Mouse (Mus musculus): ENCODE measurements around the gene Lix1l. TPM values are rescaled to one million over a fixed set of nuclear protein-coding genes. Genes with fewer than 3 reads are reported as not detected.

Gene Lix1l
- polyA plus RNA-seq (2015; fragmentation: Nextera tagmentation; extraction: Ambion mirVana): 6.8 and 7.1 TPM in 2 replicates

GRCm38 (mm10) chr3:96600639-96601250, at the start of gene Lix1l:
TSS of gene Lix1l (plus strand) at chr3:96601149.

DNA sequence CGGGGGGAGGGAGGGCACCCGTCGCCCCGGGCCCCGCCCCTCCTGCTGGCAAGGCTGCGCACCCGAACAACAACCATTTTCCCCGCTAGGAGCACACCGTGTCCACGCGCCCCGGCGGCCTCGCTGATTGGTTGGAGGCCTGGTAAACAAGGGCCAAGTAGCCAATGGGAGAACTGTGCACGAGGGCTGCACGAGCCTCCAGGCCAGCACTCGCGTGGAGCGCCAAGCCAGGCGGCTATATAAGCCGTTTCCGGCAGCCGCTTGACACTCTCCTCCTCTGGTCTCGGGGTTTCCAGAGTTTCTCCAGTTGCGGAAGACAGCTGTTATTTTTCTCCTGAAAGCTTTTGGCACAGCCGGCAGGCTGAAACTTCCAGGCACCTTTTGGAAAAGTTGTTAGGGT, 43.3 kb upstream of the Lix1l start, which contains the start of gene Txnip:
Gene Txnip, plus strand, starts transcription at position 264 of the 400 bp plus-strand sequence.

GRCm38 (mm10) chr3:96576690-96577541, 24.0 kb upstream of the Lix1l start, which contains the start of gene Gm16253:
TSS of gene Gm16253 (plus strand) at chr3:96576984.

GRCm38 (mm10) chr3:96593790-96594560, 7.0 kb upstream of the Lix1l start, which contains the start of gene Polr3gl:
TSS of gene Polr3gl (minus strand) at chr3:96594181.

GRCm38 (mm10) chr3:96596228-96596707, 4.7 kb upstream of the Lix1l start, which contains the start of gene Ankrd34a:
TSS of gene Ankrd34a (plus strand) at chr3:96596636.

GRCm38 (mm10) chr3:96629729-96630600, 29.0 kb downstream of the Lix1l start, which contains the start of gene Rbm8a:
TSS of gene Rbm8a (plus strand) at chr3:96629933.

DNA sequence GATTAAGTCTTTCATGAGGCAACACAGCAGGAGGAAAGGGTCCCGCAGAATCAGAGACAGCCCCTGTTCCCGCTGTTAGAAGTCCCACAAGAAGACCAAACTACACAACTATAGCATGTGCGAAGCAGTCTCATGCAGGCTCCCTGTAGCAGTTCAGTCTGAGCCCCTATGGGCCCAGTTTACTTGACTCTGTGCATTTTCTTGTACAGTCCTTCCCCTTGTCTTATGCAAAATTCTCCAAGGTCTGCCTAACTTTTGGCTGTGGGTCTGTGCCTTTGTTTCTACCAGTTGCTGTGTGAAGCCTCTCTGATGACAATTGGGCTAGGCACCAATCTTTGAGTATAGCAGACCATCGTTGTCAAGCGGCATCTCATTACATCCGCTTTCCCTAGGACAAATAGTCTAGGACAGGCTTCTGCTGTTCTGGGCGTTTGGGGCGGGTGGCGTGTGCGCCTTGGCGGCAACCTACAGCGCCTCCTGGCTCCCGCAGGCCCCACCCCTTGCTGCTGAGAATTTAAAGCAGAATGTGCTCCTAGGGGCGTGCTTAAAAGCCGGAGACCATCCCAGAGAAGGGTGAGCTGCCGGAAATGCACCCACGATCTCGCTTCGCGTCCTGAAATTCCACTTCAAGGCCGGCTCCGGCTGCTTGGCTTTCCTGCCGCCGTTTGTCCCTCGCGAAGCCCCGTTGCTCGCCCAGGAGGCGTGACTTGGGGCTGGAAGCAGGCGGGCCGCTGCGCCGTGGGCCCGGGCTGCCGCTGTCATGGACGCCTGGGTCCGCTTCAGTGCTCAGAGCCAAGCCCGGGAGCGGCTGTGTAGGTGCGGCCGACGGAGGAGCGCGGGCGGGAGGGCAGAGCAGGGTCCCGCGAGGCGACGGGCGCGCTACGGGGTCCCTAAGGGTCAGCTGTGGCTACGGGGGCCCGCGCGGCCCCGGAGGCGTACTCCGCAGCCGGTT, 34.3 kb downstream of the Lix1l start, which contains the start of the genes Pex11b and Gm42957:
Gene Pex11b, plus strand, starts transcription at position 449 of the 952 bp plus-strand sequence.
Gene Gm42957, plus strand, starts transcription at position 547 of the 952 bp plus-strand sequence.

GRCm38 (mm10) chr3:96645018-96645649, 44.2 kb downstream of the Lix1l start, which contains the start of gene Itga10:
TSS of gene Itga10 (plus strand) at chr3:96645584.

DNA sequence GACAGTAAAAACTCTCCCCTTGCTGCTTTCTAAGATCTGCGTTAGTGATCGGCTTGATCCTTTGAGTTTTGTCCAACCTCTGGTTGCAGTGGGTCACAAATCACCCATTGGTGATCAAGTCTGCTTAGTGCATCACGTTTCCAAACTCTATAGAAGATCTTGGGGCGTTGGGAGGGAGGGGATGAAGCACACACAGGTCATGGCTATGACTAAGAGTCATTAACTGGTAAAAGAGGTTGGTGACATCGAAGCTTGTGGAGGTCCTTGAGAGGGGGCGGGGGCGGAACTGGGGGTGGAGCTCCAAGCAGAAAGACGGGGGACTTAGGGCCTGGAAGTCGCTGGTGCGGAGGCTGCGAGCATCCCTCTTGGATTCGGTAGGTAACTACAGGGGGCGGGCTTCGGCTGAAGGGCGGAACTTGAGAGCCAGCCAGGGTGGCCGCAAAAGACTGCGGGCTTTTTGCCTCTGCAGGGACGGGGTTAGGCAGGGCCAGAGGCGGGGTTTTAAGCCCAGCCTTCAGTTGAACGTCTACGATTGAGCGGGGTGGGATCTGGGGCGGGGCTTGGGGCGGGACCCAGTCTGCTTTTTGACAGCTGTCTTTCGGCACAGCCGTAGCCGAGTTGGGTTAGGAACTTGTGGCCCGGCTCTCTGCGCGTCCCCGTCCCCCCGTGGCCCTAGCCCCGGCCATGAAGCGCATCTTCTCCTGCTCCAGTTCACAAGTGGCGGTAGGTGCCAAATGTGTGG, 68.9 kb downstream of the Lix1l start, which contains the start of gene Ankrd35:
Gene Ankrd35, plus strand, starts transcription at position 405 of the 742 bp plus-strand sequence.

Other genes with a start within 250 kb of the Lix1l start
- 0.21 TPM in 1 of 2 replicates, not detected in the other for gene BC107364, start 148.8 kb upstream of the Lix1l start, polyA plus RNA-seq (2015; fragmentation: Nextera tagmentation; extraction: Ambion mirVana)
- 2.9 and 3.4 TPM in 2 replicates for gene Hfe2, start 76.0 kb upstream of the Lix1l start, polyA plus RNA-seq (2015; fragmentation: Nextera tagmentation; extraction: Ambion mirVana)
- 67.9 and 71.6 TPM in 2 replicates for gene Txnip, start 43.2 kb upstream of the Lix1l start, polyA plus RNA-seq (2015; fragmentation: Nextera tagmentation; extraction: Ambion mirVana)
- 1.0 and 1.7 TPM in 2 replicates for gene Gm16253, start 24.2 kb upstream of the Lix1l start, polyA plus RNA-seq (2015; fragmentation: Nextera tagmentation; extraction: Ambion mirVana)
- gene Polr3gl, start 7.0 kb upstream of the Lix1l start, polyA plus RNA-seq (2015; fragmentation: Nextera tagmentation; extraction: Ambion mirVana): 29.4 and 31.7 TPM in 2 replicates
- gene Ankrd34a, start 4.5 kb upstream of the Lix1l start, polyA plus RNA-seq (2015; fragmentation: Nextera tagmentation; extraction: Ambion mirVana): 19.9 and 23.3 TPM in 2 replicates
- 83.0 and 95.3 TPM in 2 replicates for gene Rbm8a, start 28.8 kb downstream of the Lix1l start, polyA plus RNA-seq (2015; fragmentation: Nextera tagmentation; extraction: Ambion mirVana)
- gene Pex11b, start 34.2 kb downstream of the Lix1l start, polyA plus RNA-seq (2015; fragmentation: Nextera tagmentation; extraction: Ambion mirVana): 66.2 and 76.0 TPM in 2 replicates
- gene Gm42957, start 34.3 kb downstream of the Lix1l start, polyA plus RNA-seq (2015; fragmentation: Nextera tagmentation; extraction: Ambion mirVana): 0.05 and 0.09 TPM in 2 replicates
- 0.85 and 1.7 TPM in 2 replicates for gene Itga10, start 44.4 kb downstream of the Lix1l start, polyA plus RNA-seq (2015; fragmentation: Nextera tagmentation; extraction: Ambion mirVana)
- 3.3 and 3.6 TPM in 2 replicates for gene Ankrd35, start 69.0 kb downstream of the Lix1l start, polyA plus RNA-seq (2015; fragmentation: Nextera tagmentation; extraction: Ambion mirVana)
- gene Pias3, start 95.2 kb downstream of the Lix1l start, polyA plus RNA-seq (2015; fragmentation: Nextera tagmentation; extraction: Ambion mirVana): 33.1 and 40.1 TPM in 2 replicates
- gene Nudt17, start 107.4 kb downstream of the Lix1l start, polyA plus RNA-seq (2015; fragmentation: Nextera tagmentation; extraction: Ambion mirVana): 19.4 and 23.6 TPM in 2 replicates
- gene Polr3c, start 126.5 kb downstream of the Lix1l start, polyA plus RNA-seq (2015; fragmentation: Nextera tagmentation; extraction: Ambion mirVana): 26.7 and 28.2 TPM in 2 replicates
- 71.8 and 80.0 TPM in 2 replicates for gene Rnf115, start 126.5 kb downstream of the Lix1l start, polyA plus RNA-seq (2015; fragmentation: Nextera tagmentation; extraction: Ambion mirVana)
- gene Pdzk1, start 228.1 kb downstream of the Lix1l start, polyA plus RNA-seq (2015; fragmentation: Nextera tagmentation; extraction: Ambion mirVana): 0.09 TPM in 1 of 2 replicates, not detected in the other
- gene Cd160, start 228.2 kb downstream of the Lix1l start, polyA plus RNA-seq (2015; fragmentation: Nextera tagmentation; extraction: Ambion mirVana): 0.23 and 0.29 TPM in 2 replicates

Measured in neural tube, postnatal 0 days (tissue).